ENCODE assay signal across 8 mouse cellular contexts in the genomic region with DNA sequence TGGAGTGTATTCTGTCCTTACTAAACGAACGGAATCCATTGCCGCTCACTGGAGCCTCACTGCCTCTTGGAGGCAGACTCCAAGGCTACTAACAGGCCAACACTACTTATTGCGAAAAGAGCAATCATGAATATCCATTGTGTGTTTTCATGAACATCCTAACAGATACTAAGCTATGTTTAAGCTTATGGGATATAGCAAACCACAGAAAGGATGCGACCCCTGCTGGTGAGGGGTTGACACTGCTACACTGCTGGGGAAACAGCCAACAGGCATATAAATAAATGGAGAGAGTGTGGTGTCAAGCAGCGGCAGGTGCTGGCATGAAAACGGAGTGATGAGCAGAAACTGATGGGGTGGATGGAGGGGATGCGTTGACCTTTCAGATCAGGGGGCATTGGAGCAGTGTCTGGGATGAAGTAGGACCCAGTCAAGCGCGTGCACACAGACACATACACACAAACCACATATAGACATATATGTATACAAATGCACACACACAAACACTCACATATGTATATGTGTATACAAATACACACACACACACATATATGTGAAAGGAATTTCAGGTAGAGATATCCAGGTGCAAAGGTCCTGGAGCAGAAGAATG. TPM values are rescaled to one million over a fixed set of nuclear protein-coding genes. Genes with fewer than 3 reads are reported as not detected.
DNase-seq lines count a peak whose midpoint lies in the region; ATAC-seq lines count a peak whose summit lies in the region.

No protein-coding gene starts in this region.

- H3K9ac ChIP-seq in forebrain, embryonic 15.5 days (replicated peaks) = no peak overlapping the region
- no peak overlapping the region for H3K9ac ChIP-seq in hindbrain, embryonic 15.5 days
- H3K9ac ChIP-seq in midbrain, embryonic 14.5 days (replicated peaks; ENCODE audit: low read length) = no peak overlapping the region

- H3K36me3 ChIP-seq in forebrain, embryonic 15.5 days = no peaks in the 10 kb centered on the region
- H3K36me3 ChIP-seq in hindbrain, embryonic 15.5 days = no peaks in the 10 kb centered on the region
- no peaks in the 10 kb centered on the region for H3K36me3 ChIP-seq in midbrain, embryonic 14.5 days (ENCODE audit: control insufficient read depth, insufficient read depth, low read length)
- H3K36me3 ChIP-seq in splenic B cell, adult 2 months (ENCODE audit: control insufficient read depth, insufficient read depth, low read length, poor library complexity, severe bottlenecking) = no peaks in the 10 kb centered on the region

- intact Hi-C loops in left cerebral cortex, postnatal 14 days (cut with DNase I) = loop anchor here (5.0 kb wide), 1 partner anchor 604 kb away; no protein-coding TSS in a partner anchor

- DNase-seq in right cerebral cortex, adult 2 months (ENCODE audit: low spot score in 2 of 2) = peak; percentile 21 to 40
- DNase-seq in right cerebral cortex, postnatal 25 days = no peak
- DNase-seq in left cerebral cortex, postnatal 14 days (ENCODE audit: low spot score in 2 of 2) = peak; percentile 51 to 60
- DNase-seq in midbrain, embryonic 14.5 days = peak; percentile 87
- DNase-seq in splenic B cell, adult 2 months (ENCODE audit: low read depth, low spot score) = peak; percentile 72

- peaks cover 9% of the 10 kb centered on the region for H3K4me1 ChIP-seq in forebrain, embryonic 15.5 days
- H3K4me1 ChIP-seq in hindbrain, embryonic 15.5 days (replicated peaks) = 0 out of 2 replicates have a peak, but pooled peaks cover 13% of the 10 kb centered on the region
- no peaks in the 10 kb centered on the region for H3K4me1 ChIP-seq in midbrain, embryonic 14.5 days (ENCODE audit: control insufficient read depth, insufficient read depth, low read length)

- no peak overlapping the region for H3K27ac ChIP-seq in forebrain, embryonic 15.5 days (replicated peaks)
- H3K27ac ChIP-seq in hindbrain, embryonic 15.5 days (replicated peaks) = no peak overlapping the region; the same call in 1 of the 2 replicates
- no peak overlapping the region for H3K27ac ChIP-seq in midbrain, embryonic 14.5 days (replicated peaks; ENCODE audit: low read depth, low read length)

- WGBS in forebrain, embryonic 15.5 days = 57% methylated on average over 10 of the region's 10 CpGs
- 60% methylated on average over 10 of the region's 10 CpGs for WGBS in hindbrain, embryonic 15.5 days
- 63% methylated on average over 10 of the region's 10 CpGs for WGBS in midbrain, embryonic 14.5 days

- ATAC-seq in cerebellum, adult (ENCODE audit: insufficient number of reproducible peaks, low FRiP score, low TSS enrichment) = 0 out of 2 replicates have a peak, but pooled peaks have one; percentile 36
- peak; percentile 67 for ATAC-seq in forebrain, embryonic 15.5 days (replicated peaks)
- 0 out of 2 replicates have a peak, but pooled peaks have one; percentile 20 for ATAC-seq in hindbrain, embryonic 15.5 days (ENCODE audit: low FRiP score, low read depth)
- peak; percentile 74 for ATAC-seq in midbrain, embryonic 14.5 days (ENCODE audit: low FRiP score, low TSS enrichment)

- no peak overlapping the region for H3K4me3 ChIP-seq in forebrain, embryonic 15.5 days
- no peak overlapping the region for H3K4me3 ChIP-seq in hindbrain, embryonic 15.5 days
- H3K4me3 ChIP-seq in midbrain, embryonic 14.5 days (replicated peaks; ENCODE audit: low read depth, low read length) = no peak overlapping the region

- H3K4me2 ChIP-seq in forebrain, embryonic 15.5 days (replicated peaks) = no peak overlapping the region
- no peak overlapping the region for H3K4me2 ChIP-seq in hindbrain, embryonic 15.5 days
- H3K4me2 ChIP-seq in midbrain, embryonic 14.5 days (ENCODE audit: low read length) = no peak overlapping the region

- H3K9me3 ChIP-seq in forebrain, embryonic 15.5 days = no peaks in the 10 kb centered on the region
- no peaks in the 10 kb centered on the region for H3K9me3 ChIP-seq in hindbrain, embryonic 15.5 days
- H3K9me3 ChIP-seq in midbrain, embryonic 14.5 days (ENCODE audit: control insufficient read depth, low read length) = no peaks in the 10 kb centered on the region

- no peaks in the 10 kb centered on the region for H3K27me3 ChIP-seq in forebrain, embryonic 15.5 days
- H3K27me3 ChIP-seq in hindbrain, embryonic 15.5 days = no peaks in the 10 kb centered on the region
- no peaks in the 10 kb centered on the region for H3K27me3 ChIP-seq in midbrain, embryonic 14.5 days (ENCODE audit: control insufficient read depth, insufficient read depth, low read length)
- no peaks in the 10 kb centered on the region for H3K27me3 ChIP-seq in splenic B cell, adult 2 months (ENCODE audit: control insufficient read depth, insufficient read depth, low read length, poor library complexity, severe bottlenecking)

RNA-seq across cellular contexts. Expression of a gene that starts 1.5 kb away (rescaled TPM):
- polyA plus RNA-seq in forebrain, embryonic 15.5 days (2015; fragmentation: Nextera tagmentation; extraction: Ambion mirVana) = 0.24 and 0.27 TPM in 2 replicates
- polyA plus RNA-seq in hindbrain, embryonic 15.5 days (2015; fragmentation: Nextera tagmentation; extraction: Ambion mirVana) = 0.26 and 0.34 TPM in 2 replicates
- 1 to 10 TPM; 1.6 to 1.7 TPM for total RNA-seq in left cerebral cortex, postnatal 14 days (2021)
- polyA plus RNA-seq in midbrain, embryonic 14.5 days (2014; fragmentation: Nextera tagmentation; extraction: Ambion mirVana) = 0.14 TPM in 1 of 2 replicates, not detected in the other

RNA-seq across cellular contexts. Expression of a gene that starts 12.5 kb away (rescaled TPM):
- 30.0 and 30.7 TPM in 2 replicates for polyA plus RNA-seq in forebrain, embryonic 15.5 days (2015; fragmentation: Nextera tagmentation; extraction: Ambion mirVana)
- polyA plus RNA-seq in hindbrain, embryonic 15.5 days (2015; fragmentation: Nextera tagmentation; extraction: Ambion mirVana) = 24.3 and 25.5 TPM in 2 replicates
- total RNA-seq in left cerebral cortex, postnatal 14 days (2021) = 10 to 100 TPM; 14.8 to 17.1 TPM
- polyA plus RNA-seq in midbrain, embryonic 14.5 days (2014; fragmentation: Nextera tagmentation; extraction: Ambion mirVana) = 26.5 and 29.5 TPM in 2 replicates

RNA-seq across cellular contexts. Expression of a gene that starts 35.5 kb away (rescaled TPM):
- polyA plus RNA-seq in forebrain, embryonic 15.5 days (2015; fragmentation: Nextera tagmentation; extraction: Ambion mirVana) = 9.5 and 10.1 TPM in 2 replicates
- polyA plus RNA-seq in hindbrain, embryonic 15.5 days (2015; fragmentation: Nextera tagmentation; extraction: Ambion mirVana) = 3.8 and 5.0 TPM in 2 replicates
- under 1 TPM; 0.46 to 0.78 TPM for total RNA-seq in left cerebral cortex, postnatal 14 days (2021)
- polyA plus RNA-seq in midbrain, embryonic 14.5 days (2014; fragmentation: Nextera tagmentation; extraction: Ambion mirVana) = 2.8 and 5.2 TPM in 2 replicates

Comparison
In these comparisons a context has a peak if more than half of its experiments do, and no peak if none do; other contexts are left out.
1. ATAC-seq: peak in every context shown above with its lines; median percentile 74 in midbrain, embryonic 14.5 days; 67 in forebrain, embryonic 15.5 days; 36 in cerebellum, adult; 20 in hindbrain, embryonic 15.5 days.